Mouse (Mus musculus) CH12.LX (cell line): ENCODE measurements around the gene Tspan2.

Experiments used
- CTCF ChIP-seq, 2 experiments: IDR thresholded peaks in 1 of 2; conservative IDR thresholded peaks in 1 of 2; 2 replicates each; pipeline ENCODE4 v1.5.1; 2011 to 2012; ENCODE audit warnings: low read depth in 2 of 2, low read length in 2 of 2, improper control_type of control experiment in 1 of 2, inconsistent platforms in 1 of 2, mild to moderate bottlenecking in 1 of 2, moderate library complexity in 1 of 2
- EP300 ChIP-seq: IDR thresholded peaks from 2 replicates; pipeline ENCODE4 v1.6.1; 2011; ENCODE audit warnings: low read length, improper control_type of control experiment
- MAX ChIP-seq: IDR thresholded peaks from 2 replicates; pipeline ENCODE4 v1.6.1; 2011; ENCODE audit warnings: low read length, improper control_type of control experiment
- MAZ ChIP-seq: IDR thresholded peaks from 2 replicates; pipeline ENCODE4 v1.6.1; 2012; ENCODE audit warnings: low read depth, mild to moderate bottlenecking, inconsistent platforms, low read length, improper control_type of control experiment, moderate library complexity
- MXI1 ChIP-seq: IDR thresholded peaks from 2 replicates; pipeline ENCODE4 v1.6.1; 2011; ENCODE audit warnings: mild to moderate bottlenecking, low read depth, low read length, improper control_type of control experiment
- NELFE ChIP-seq: IDR thresholded peaks from 2 replicates; pipeline ENCODE4 v1.6.1; 2011; ENCODE audit warnings: low read depth, low read length, improper control_type of control experiment
- NRF1 ChIP-seq: IDR thresholded peaks from 2 replicates; pipeline ENCODE4 v1.6.1; 2014; ENCODE audit warnings: low read depth, mild to moderate bottlenecking, inconsistent platforms, low read length, improper control_type of control experiment, moderate library complexity
- POLR2A ChIP-seq: IDR thresholded peaks from 2 replicates; pipeline ENCODE4 v1.6.1; 2011; ENCODE audit warnings: low read depth, mild to moderate bottlenecking, improper control_type of control experiment, low read length
- POLR2AphosphoS2 ChIP-seq: IDR thresholded peaks from 2 replicates; pipeline ENCODE4 v1.6.1; 2011; ENCODE audit warnings: low read depth, low read length, improper control_type of control experiment
- USF1 ChIP-seq: IDR thresholded peaks from 2 replicates; pipeline ENCODE4 v1.6.1; 2014; ENCODE audit warnings: low read depth, mild to moderate bottlenecking, inconsistent platforms, low read length, improper control_type of control experiment
- USF2 ChIP-seq: conservative IDR thresholded peaks from 2 replicates; pipeline ENCODE4 v1.6.1; 2011; ENCODE audit warnings: low read depth, low read length, improper control_type of control experiment
- ZKSCAN1 ChIP-seq: IDR thresholded peaks from 2 replicates; pipeline ENCODE4 v1.6.1; 2012; ENCODE audit warnings: low read depth, inconsistent platforms, low read length, improper control_type of control experiment, borderline replicate concordance

GRCm38 (mm10) chr3:102692758-102693325 lies 41.5 kb upstream of the Tspan2 start:
- TF ChIP-seq ZKSCAN1 (no peak), MXI1 (no peak), CTCF (conservative IDR thresholded peaks at IDR 0.05 in 1 of 2, IDR thresholded peaks at IDR 0.05 in 1 of 2; ENCODE audit: low read depth in 2 of 2, low read length in 2 of 2) (no peak), POLR2AphosphoS2 (no peak), MAZ (no peak), NRF1 (no peak), NELFE (no peak), POLR2A (no peak), MAX (no peak), USF2 (no peak), EP300 (no peak), USF1 (no peak)
